Comparison of ENCODE assay signal across 8 mouse cellular contexts in genomic region chr16:16870617-16871331, GRCm38 (mm10). TPM values are rescaled to one million over a fixed set of nuclear protein-coding genes. Genes with fewer than 3 reads are reported as not detected.
DNase-seq lines count a peak whose midpoint lies in the region; ATAC-seq lines count a peak whose summit lies in the region.

TSS of gene Top3b (plus strand) at chr16:16870736.
TSS of gene Vpreb1 (minus strand) at chr16:16870843.

- peak; percentile 77 to 80 for DNase-seq in adrenal gland, adult 18-20 months (ENCODE audit: low spot score in 2 of 2)
- DNase-seq in embryo, embryonic 11 days, result peak; percentile 95
- DNase-seq in gastrocnemius, postnatal 25 days, result peak; percentile 87
- peak; percentile 97 for DNase-seq in intestine, embryonic 14.5 days (ENCODE audit: low spot score)
- peak; percentile 94 to 95 for DNase-seq in left cerebral cortex, postnatal 14 days (ENCODE audit: low spot score in 2 of 2)
- DNase-seq in mesoderm, embryonic 11.5 days (ENCODE audit: low read depth, low spot score), result peak; percentile 97
- peak; percentile 87 to 88 for DNase-seq in right cerebral cortex, postnatal 36 days (ENCODE audit: low spot score in 2 of 2)
- DNase-seq in yolk sac, embryonic 10.5 days (ENCODE audit: low spot score), result peak; percentile 95

- H3K36me3 ChIP-seq in intestine, embryonic 14.5 days (ENCODE audit: control insufficient read depth, insufficient read depth, low read length), result peaks cover 6% of the 10 kb centered on the region

- H3K4me3 ChIP-seq in intestine, embryonic 14.5 days (ENCODE audit: low read depth, low read length), result peak within 1 kb of the TSS; percentile 62

- WGBS in intestine, embryonic 14.5 days, result under 1% methylated on average over 49 of the region's 49 CpGs

- H3K4me1 ChIP-seq in intestine, embryonic 14.5 days (replicated peaks; ENCODE audit: control insufficient read depth, insufficient read depth, low read length), result peaks cover 6% of the 10 kb centered on the region; the same call in 1 of the 2 replicates

- ATAC-seq in intestine, embryonic 14.5 days (replicated peaks; ENCODE audit: low FRiP score, low TSS enrichment, low read depth), result peak; percentile 98

- no peaks in the 10 kb centered on the region for H3K9me3 ChIP-seq in intestine, embryonic 14.5 days (ENCODE audit: control insufficient read depth, low read length)

- intact Hi-C loops in left cerebral cortex, postnatal 14 days (cut with DNase I), result no loop called here

- H3K4me2 ChIP-seq in intestine, embryonic 14.5 days (ENCODE audit: low read length), result peak within 1 kb of the TSS; percentile 51

- H3K27me3 ChIP-seq in intestine, embryonic 14.5 days (replicated peaks; ENCODE audit: control insufficient read depth, insufficient read depth, low read length), result no peaks in the 10 kb centered on the region

- H3K27ac ChIP-seq in intestine, embryonic 14.5 days (ENCODE audit: low read depth), result peak within 1 kb of the TSS; percentile 91

- H3K9ac ChIP-seq in intestine, embryonic 14.5 days (ENCODE audit: low read length), result peak within 1 kb of the TSS; percentile 80

RNA-seq across cellular contexts. Expression of gene Top3b, which starts in this region (rescaled TPM):
- 10 to 100 TPM; 55.8 to 61.8 TPM for total RNA-seq in adrenal gland, adult 18-20 months (2021)
- 10 to 100 TPM; 14.8 to 21.5 TPM for total RNA-seq in gastrocnemius, postnatal 25 days (2021)
- 64.0 and 64.3 TPM in 2 replicates for polyA plus RNA-seq in intestine, embryonic 14.5 days (2014; fragmentation: Nextera tagmentation; extraction: Ambion mirVana)
- total RNA-seq in left cerebral cortex, postnatal 14 days (2021), result 10 to 100 TPM; 58.9 to 68.2 TPM

RNA-seq across cellular contexts. Expression of gene Vpreb1, which starts in this region (rescaled TPM):
- total RNA-seq in adrenal gland, adult 18-20 months (2021), result 1 to 10 TPM in 1 of 2 experiments, not detected in 1; 1.1 TPM
- not detected for total RNA-seq in gastrocnemius, postnatal 25 days (2021)
- polyA plus RNA-seq in intestine, embryonic 14.5 days (2014; fragmentation: Nextera tagmentation; extraction: Ambion mirVana), result 1.9 and 2.1 TPM in 2 replicates
- total RNA-seq in left cerebral cortex, postnatal 14 days (2021), result not detected

Comparison
In these comparisons a context has a peak if more than half of its experiments do, and no peak if none do; other contexts are left out.
1. Peak in every context shown above with its lines: DNase-seq, ATAC-seq, H3K4me3 ChIP-seq and H3K27ac ChIP-seq.